Mouse (Mus musculus): ENCODE measurements around the gene Tmem62.

- TF ChIP-seq GATA1 (IDR thresholded peaks at IDR 0.05; ENCODE audit: borderline replicate concordance, low read length) (no peak), FLI1 (IDR thresholded peaks at IDR 0.05; ENCODE audit: low read length) (no peak)
Measured at GRCm38 (mm10) chr2:121003586-121003985, 26.8 kb downstream of the Tmem62 start.

Measured in megakaryocyte, embryonic 14.5 days (primary cell).